Mouse (Mus musculus) lung, adult 18-20 months (tissue): ENCODE results near the gene Mbtps2.

Experiments
- DNase-seq, 2 experiments: peaks; one replicate each; pipeline ENCODE4 v3.0.0; 2022; ENCODE audit warnings: mixed read lengths in 2 of 2

The Mbtps2 gene

DNA sequence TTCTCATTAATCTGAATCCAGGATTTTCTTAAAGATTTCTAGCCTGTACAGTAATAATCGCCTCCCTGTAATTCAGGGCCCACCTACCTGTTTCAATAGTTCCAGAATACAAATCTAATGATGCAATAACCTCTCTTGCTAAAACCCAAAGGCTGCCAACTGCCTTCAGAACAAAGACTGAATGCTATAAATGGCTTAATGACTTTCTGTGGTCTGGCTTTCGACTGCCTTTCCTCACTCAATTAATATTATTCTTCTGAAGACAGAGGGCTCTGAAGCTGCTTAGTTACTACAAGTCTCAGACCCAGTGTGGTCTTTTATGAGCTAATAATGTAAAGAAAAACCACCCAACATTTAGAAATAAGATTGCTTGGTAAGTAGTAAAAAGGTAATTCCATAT lies 96.6 kb downstream of the Mbtps2 start:
- DNase-seq: peak in 1 of 2 experiments; percentile 1

DNA sequence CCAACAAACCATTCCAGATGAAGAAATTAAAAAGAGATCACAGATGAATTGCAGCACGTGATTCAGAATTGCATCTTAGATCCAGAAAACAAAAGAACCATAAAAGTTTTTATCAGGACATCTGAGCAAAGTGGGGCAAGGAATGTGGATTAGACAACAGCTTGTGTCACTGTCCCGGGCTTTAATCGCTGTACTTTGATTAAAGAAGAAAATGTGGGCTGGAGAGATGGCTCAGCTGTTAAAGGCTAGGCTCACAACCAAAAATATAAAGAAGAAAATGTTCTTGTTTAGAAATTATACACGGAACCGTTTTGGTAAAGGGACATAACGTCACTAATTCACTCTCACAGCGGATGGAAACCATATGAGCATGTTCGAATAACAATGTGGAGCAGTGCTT lies 98.5 kb downstream of the Mbtps2 start:
- DNase-seq: no peak

DNA sequence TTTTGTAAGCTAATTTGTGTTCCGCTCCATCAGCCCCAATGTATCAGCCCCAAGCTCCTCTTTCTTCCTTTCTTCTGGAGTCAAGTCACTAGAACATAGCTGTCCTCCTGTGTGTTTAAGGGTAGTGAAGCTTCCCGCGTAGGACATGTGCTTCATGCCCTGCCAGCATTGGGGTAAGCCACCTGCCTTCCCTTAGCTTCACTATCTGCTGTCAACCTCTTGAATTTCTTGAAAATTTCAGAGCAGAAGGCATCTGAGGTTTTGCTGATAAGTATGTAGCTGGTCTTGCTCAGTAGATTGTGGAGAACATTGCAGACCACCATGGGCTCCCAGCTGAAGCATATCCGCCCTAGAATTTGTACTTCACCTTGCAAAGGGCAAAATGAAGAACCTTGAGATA lies 105.4 kb downstream of the Mbtps2 start:
- no peak for DNase-seq

DNA sequence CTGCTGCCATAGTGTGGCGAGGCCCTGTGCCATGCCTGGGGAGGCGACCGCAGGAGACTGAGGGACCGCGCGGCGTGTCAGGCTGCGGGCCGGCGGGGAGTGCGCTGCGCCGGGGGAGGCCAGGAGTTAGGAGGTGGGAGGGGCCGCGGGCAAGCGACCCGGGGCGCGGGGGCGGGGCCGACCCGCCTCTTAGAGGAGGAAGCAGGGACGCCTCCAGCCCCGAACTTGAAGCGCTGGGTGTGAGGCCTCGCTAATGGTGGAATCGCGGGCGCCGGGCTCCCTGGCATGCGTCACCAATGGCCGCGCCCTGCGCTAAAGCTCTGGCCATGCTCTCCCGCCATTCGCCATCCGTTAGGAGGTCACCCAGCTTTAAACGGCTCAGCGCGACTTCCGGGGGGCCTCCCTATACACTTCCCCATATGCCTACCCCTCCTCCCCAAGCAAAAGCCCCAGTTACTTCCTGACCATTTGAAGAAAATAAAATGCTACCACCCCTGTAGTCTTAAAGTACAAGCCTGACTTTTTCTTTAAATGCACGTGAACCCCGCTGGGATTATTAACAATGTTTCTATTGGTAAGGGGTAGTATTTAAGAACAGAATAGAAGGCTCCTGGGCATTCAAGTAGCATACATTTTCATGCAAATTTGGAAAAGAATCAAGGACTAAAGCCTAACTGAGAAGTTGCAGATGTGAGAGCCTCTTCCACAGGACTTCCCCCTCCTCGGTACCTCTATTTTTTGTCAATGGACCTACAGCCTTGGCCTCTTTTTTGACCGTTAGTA lies 106.4 kb downstream of the Mbtps2 start, which contains the start of gene Sms:
Gene Sms (minus strand): TSS at position 344 of the 783 bp plus-strand sequence.
- DNase-seq: peak; percentile 67 to 68

DNA sequence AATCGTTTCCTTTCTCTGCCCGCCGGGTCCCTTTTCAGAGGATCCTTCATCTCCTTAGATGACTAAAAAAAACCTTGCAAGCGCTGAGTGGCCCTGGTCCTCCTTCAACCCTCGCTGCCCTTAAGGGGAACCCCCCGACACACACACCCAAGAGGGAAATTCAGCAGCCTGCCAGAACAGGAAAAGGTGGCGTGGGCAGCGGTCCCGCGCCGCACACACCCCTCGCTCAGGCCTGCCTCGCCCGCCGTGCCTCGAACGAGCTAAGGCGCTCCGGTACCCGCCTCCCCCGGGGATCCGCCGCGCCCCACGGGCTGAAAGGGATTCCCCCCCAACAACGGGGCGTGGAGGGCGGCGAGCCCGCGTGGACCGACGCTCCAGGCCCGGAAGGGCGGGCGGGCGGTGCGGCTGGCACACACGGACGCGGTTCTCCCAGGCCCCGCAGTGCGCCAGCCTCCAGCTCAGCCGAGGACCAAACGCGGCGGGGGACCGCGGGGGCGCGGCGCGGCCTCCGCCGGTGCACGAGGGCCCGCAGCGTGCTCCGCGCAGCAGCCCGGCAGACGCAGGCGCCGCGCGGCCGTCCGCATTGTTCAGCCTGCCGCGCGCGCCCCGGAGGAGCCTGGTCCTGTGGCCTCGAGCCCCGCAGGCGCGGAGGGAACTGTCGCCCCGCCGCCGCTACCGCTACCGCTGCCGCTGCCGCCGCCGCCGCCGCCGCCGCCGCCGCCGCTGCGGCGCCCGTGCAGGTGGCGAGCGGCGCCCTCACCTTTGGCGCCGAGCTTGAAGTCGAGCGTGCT lies 107.2 kb downstream of the Mbtps2 start:
- DNase-seq: peak; percentile 26 to 30

DNA sequence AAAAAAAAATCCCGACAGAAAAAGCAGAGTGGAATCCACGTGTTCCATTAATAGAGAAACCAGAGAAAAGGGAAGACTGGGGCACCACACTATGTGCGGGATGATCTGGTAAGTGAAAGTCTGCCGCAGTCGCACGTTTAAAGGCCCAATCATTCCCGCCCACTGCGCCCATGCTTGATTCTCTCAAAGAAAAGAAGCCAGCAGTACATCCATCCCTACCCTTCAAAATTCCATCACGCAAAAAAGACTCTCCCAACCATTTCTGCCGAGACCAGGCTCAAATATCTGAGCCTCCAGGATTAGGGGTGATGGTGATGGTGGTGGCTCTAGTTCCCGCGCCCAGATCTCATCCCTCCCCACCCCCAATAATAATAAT lies 107.8 kb downstream of the Mbtps2 start:
- DNase-seq: no peak

DNA sequence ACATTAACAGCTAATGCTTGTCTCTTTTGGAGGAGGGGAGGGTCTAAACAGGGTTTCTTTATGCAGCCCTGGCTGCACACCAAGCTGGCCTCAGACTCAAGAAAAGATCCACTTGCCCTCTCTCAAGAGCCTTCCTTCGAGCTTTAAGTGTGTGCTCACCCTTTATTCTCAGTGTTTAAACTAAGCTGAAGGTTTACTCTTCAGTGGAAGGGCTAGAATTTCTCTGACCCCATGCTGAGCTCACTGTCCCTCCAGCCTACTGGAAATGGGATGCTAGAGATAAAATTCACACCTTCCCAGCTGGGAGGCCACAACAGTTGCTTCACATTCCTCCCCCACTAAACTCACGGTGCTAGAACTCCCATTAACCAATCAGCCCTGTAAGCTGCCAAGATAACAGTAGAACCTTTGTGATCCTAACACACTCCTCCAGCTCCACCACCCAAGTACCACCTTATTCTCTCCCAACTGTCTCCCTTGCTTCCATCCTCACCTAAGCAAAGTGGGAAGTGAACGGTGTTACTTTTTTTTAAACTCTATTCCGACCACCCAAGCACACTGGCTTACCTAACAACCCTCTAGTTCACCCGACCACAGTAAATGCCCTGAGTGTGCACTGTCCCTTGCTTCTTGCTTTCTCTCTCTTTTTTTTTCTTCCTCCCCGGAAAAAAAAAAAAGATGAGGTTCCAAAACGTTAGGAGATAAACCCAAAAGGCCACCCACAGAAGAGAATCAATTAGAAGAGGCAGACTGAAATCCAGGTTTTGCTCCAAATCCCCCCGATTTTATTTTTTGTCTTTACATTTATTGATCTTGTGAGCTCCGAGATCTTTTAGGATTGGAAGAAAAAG lies 108.4 kb downstream of the Mbtps2 start:
- peak; percentile 31 to 54 for DNase-seq

DNA sequence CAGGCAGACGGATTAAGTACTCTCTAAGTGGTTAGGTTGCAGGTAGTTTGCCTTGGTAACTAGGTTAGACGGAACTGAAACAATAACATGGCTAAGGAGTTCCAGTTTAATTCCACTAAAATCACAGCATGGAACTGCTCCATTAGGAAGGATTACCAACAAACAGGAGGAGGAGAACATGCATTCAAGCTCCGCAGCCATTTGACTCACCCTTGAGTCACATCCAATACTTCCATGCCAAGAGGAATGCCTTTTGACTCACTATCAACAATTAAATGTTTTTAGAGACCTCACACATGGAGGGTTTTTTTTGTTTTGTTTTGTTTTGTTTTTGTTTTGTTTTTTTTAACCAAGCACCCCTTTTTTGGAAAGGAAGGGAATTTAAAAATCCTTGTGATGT lies 109.7 kb downstream of the Mbtps2 start:
- no peak for DNase-seq

DNA sequence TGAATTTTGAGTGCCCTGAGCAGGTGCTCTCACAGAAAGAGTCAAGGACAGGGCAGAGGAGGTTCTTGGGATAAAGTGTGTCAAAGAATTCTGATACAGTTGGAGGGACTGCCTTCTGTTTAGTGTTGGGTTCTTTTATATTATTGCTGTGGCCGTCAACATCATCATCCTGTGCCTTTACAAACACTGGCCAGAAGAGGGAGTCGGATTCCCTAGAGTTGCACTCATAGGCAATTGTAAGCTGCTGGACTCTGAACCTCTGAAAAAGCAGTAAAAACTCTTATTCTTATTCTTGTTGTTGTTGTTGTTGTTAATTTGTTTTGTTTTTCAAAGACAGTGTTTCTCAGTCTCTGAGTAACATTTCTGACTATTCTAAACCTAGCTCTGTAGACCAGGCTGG lies 111.8 kb downstream of the Mbtps2 start:
- DNase-seq: peak; percentile 17 to 25
